Mouse (Mus musculus) gastrocnemius, postnatal 25 days (tissue): ENCODE results near the gene Rasa2. TPM values are rescaled to one million over a fixed set of nuclear protein-coding genes. Genes with fewer than 3 reads are reported as not detected.
A peak's percentile ranks its signal among the peaks of the same experiment; 100 is the strongest.
"Not testable (repeated sequence)": the region's sequence is repeated elsewhere in the genome, so short reads cannot be mapped to it uniquely, and the experiment has no call there.

Source experiments
- DNase-seq: peaks from one replicate; pipeline ENCODE4 v3.0.0; 2022
- long read RNA-seq, 2 experiments: library from polyadenylated mRNA; stranded (forward); transcript quantifications; one replicate each; pipeline ENCODE4 v2.0.0; 2021
- total RNA-seq, 2 experiments: library from RNA; stranded (reverse); gene quantifications; 1 replicate in 1 of 2; 2 replicates in 1 of 2; pipeline ENCODE4 v1.2.3; 2021

Rasa2 gene
- total RNA-seq: 1 to 10 TPM; 2.2 to 3.7 TPM
- long read RNA-seq, experiment 1: 0 reads
- long read RNA-seq, experiment 2: 0 reads

DNA sequence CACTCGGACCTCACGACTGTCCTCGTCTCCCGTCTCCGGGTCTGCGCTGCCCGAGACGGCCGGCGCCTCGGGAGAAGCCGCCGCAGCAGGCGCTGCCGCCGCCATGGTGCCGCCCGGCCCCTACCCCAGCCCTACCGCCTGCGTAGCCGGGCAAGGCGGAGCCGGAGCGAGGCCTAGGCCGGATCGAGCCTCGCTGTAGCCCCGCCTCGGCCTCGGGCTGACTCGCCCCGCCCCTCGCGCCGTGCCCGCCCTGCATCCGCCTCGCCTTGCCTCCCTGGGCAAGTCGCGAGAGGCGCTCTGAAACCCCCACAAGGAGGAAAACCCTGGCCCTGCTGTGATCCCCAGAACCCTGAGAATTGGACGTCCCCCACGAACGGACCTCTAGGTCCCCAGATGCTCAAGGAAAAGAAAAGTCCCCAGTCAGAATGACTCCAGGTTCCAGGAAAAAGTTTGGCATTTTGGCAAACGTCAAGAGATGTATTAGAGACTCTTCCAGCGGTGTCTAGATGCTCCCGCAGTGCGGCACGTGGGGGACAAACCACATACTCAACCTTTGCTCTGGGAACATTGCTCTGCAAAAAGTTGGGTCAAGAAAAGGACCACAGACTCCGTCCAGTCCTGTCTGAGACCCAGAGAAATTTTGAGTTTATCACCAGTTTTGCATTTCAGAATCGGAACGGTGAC, at the start of gene Rasa2:
Gene Rasa2 (minus strand): TSS at position 229 of the 684 bp plus-strand sequence.
- peak; percentile 93 for DNase-seq

DNA sequence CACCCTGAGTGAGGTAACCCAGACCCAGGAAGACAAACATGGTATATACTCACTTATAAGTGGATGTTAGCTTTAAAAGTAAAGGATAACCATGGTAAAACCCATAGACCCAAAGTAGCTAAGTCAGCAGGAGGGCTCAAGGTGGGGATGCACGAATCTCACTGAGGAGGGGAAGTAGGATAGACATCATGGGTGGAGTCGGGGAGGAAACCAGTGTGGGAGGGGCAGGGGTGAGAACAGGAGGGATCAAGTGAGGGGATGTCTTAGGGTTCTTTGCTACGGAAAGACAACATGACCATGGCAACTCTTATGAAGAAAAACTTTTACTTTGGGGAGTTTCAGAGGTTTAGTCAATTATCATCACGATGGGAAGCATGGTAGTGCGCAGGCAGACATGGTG, 47.2 kb upstream of the Rasa2 start:
- no peak for DNase-seq

DNA sequence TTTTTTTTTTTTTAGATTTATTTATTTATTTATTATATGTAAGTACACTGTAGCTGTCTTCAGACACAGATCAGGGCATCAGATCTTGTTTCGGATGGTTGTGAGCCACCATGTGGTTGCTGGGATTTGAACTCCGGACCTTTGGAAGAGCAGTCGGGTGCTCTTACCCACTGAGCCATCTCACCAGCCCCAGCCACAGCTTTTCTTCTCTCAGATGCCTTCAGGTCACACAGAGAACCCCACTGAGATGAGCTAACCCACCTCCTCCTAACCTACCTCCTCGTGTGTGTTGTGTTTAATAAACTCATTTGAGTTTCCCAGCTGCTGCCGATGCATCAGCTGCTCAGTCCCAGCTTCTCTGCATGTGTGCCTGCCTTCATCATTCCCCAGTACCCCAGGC, 46.3 kb upstream of the Rasa2 start:
- DNase-seq: not testable (repeated sequence)

DNA sequence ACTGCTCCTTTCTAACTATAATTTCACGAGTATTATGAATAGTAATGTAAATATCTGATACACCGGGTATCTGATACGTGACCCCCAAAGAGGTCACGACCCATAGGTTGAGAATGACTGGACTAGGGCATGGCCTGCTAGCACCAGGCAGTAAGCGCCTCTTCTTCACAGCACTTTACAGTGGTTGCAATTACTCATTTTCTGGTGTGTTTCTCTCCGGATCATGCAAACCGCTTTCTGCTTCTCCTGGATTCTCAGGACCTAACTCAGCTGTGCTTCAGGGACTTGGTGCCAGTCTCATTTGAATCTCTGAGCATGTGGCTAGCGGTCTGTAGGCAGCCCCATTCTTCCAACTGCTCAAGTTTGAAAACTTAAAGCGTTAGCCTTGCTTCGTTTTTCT, 45.3 kb upstream of the Rasa2 start:
- DNase-seq: no peak

DNA sequence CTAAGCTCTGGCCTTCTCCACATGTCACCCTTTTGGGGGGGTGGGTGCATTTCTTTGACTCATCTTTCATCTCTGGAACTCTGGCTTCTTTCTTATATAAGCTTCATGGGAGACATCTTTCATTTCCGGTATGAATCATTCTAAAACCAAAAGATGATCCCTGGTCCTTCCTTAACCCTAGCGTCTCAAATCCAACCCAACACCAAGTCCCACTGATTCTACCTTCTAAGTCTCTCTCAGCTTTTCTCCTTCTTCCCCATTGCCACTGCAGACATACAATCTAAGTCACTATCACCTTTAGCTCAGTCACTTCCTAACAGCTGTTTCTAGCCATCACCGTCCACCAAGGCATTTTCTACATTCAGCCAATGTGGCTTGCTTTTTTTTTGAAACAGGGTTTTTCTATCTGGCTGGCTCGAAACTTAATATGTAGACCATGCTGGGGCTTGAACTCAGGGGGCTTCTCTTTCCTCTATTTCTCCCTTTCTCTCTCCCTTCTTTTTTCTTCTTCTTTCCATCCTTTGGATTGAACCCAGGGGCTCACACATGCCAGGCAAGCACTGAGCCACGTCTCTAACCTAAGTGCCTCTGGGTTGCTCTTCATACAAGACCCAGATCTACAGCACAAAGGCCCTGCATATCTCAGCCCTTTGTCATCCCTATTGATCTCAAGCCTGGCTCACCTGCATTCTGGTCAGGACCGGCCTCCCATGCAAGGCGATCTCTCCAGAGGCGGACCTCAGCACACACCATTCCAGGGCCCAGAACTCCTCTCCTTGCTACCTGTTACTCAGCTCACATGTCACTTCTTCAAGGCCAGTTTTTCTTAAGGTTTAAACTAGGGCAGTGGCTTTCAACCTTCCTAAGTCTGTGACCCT, 44.6 kb upstream of the Rasa2 start:
- DNase-seq: no peak

DNA sequence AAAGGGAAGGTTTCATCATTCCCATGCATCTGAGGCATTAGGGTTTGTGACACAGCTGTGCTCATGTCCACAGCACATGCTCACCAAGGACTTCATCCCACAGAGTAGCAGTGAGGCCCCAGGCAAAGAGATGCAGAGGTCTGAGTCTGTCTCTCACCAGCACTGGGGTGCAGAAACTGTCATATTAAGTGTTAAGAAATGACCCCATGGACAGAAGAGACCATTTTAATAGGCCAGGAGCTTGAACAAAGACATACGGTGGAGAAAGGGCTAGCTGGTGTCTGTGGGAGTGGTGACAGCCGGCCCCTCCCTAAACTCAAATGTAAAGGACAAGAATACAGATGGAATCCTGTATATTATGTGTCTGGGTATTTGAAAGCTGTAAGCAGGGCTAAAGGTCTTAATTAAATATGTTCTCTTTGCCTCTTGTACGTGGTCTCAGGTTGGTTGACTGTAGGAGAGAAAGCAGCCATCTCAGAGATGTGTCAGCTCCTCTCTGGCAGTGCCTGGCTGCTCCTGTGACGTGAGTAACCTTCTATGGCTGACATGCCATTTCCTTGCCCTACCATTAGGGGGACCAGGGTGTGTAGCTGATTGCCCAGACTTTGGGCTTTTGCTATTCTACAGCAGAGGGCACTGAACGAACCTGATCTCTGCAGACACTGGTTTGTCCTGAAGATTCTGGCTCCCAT, 43.8 kb upstream of the Rasa2 start:
- DNase-seq: peak; percentile 39

DNA sequence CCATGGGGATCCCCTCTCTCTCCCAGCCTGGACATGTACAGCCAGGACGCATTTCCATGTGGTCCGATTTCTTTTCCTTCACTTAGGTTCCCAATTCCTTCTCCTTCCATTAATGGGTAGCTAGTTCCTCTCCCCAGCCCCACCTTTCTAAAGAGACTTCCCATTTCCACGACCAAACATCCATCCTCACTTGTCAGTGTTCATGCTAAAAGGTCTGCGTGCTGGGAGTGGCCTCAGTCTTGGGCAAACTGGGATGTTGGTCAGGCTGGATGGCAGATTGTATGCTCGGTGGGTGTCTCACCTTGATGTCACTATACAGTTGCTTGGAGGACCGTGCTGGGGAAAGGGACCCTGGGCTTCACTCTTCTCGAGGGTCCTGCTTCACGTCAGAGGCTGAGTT, 42.9 kb upstream of the Rasa2 start:
- no peak for DNase-seq

DNA sequence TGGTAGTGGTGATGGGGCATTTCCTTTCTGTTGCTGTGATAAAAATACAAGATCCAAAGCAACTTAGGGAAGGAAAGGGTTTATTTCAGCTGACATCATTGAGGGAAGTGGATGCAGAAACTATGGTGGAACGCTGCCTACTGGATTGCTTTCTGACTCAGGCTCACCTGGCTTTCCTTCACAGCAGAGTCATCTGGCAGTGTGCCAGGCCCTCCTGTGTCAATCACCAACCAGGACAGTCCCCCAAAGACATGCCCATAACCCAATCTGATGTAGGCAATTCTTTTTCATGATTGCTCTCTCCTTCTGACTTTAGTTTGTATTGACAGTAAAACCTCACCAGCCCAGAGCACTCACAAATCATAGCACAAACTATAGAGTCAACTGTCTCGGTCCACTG, 41.0 kb upstream of the Rasa2 start:
- no peak for DNase-seq

DNA sequence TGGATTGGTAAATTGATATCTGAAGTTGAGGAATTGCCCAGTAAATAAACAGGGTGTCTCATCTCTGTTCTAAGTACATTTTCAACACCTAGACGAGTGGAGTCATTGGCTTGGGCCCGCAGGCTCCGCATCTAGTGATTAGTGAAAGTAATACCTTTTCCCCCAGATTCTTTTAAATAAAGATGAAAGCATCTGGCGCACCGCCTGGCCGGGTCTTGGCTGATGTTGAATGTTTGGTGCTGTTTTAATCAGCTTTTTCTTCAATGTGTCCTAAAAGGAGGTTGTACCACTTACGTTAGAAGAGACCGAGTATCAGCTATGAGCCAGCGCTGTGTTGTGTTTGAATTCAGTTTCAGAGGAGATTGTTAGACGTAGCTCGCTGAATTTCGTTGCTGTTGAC, 39.8 kb upstream of the Rasa2 start:
- DNase-seq: no peak

DNA sequence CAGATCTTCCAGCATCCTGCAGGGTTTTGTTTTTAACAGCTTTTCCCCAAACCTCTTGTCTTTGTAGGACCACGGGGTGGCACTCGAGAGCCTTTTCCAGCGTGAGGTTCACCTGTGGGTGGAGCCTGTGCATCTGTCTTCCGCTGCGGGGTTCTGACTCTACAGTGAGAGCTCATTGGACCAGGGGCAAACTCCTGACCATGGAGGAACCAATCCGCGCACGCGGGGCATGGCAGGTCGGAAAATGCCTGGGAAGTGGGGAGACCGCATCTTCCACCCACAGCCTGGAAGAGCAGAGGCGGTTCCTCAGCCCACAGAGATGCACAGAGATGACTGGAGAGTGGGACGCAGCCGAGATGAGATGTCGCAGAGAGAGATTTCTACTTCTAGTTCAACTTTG, 38.5 kb upstream of the Rasa2 start:
- peak; percentile 91 for DNase-seq

DNA sequence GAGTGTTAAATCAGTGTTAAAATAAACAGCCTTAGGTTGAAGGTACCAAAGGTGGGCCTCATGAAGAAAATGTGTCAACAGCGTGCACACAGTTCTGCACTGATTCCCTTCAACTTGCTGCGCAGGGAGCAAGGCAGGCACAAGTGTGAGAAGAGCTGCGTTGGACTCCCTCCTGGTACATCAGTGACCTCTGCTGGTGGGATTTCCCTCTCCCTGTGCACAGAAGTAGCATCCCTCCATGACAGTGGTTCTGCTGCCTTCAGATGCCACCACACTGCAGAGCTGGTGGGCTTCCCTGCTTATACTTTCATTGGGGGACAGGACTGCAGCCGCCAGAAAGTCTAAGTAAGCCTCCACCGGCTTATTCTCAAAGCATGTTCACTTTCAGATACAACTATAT, 37.2 kb upstream of the Rasa2 start:
- DNase-seq: no peak

DNA sequence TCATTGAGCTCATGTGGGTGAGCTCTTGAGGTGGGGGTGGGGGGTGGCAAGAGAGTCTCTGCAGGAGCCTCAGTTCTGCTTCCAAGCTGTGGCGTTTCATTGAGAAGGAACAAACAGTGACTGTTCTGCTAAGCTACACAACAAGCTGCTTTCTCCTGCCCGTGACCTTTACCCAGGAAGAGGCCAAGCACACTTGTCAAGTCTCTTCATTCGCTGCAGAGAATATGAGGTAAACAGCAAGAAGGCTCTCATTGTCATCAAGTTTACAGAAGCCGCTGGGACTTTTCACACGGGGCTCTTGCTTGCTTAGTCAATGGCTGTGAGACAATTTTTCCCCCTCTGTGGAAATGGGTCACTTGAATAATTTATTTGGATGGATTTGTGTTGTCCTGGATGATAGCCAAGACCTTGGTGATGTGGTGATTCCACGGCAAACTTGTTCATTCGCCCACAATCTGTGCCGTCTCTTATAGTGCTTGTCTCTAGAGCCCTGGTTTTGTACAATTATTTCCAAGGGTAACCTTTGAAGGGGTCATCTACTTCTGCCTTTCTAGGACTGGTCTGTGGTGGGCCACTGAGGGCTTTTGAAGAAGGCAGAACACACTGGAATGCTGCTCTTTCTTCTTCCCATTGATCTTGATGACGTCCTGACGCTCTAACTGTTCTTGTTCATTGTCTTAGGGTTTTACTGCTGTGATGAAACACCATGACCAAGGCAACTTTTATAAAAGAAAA, 29.3 kb upstream of the Rasa2 start:
- no peak for DNase-seq

DNA sequence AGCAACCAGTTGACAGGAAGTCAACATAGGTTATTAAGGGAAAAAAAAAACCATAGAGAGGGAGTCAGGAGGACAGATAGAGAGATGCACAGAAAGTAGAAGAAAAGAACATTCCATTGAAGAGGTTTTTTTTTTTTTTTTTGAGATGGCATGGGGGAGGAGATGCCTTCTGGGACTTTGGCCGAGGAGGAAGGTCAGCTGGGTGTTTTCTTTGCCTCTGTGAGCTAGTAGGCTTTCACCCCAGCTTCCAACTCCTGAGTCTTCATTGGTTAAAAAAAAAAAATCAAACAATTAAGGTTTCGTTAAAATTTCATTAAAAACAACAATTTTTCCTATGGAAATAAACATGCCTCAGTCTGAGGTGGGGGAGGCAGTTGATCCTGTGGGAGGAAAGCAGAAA, 28.4 kb upstream of the Rasa2 start:
- no peak for DNase-seq

DNA sequence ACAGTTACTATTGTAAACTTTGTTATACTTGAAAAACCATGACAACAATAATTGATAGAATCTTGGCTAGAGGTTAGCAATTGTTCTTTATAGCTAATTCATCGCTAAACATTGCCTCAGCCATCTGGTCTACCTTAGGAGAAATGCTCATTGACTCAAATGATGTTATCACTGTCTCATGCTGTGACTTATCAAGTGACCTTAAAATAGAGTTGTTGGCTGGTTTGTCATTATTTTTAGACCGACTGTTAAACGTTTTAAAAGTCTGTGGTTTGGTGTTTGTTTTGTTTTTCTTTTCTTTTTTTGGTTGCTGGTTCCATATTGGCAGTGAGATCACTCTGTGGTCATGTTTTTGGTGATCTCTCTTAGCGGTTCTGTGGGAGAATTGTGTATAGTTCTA, 22.1 kb upstream of the Rasa2 start:
- no peak for DNase-seq

DNA sequence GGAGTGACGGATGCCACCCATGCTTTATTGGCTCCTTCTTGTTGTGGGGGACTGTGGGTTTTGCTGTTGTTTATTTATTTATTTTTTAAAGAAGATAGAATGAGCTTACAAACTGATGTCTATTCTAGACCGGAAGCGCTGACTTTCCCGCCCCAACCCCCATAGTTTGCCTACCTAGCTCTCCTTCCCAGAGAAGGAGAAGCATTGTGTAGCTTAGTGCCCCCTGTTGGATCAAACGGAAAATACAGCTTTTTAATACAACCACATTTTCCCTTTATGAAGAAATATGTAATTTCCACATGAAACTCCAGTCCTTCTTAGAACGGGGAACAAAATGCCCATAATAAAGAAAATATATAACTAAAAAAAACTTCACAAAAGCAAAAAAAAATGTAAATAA, 21.3 kb upstream of the Rasa2 start:
- no peak for DNase-seq

DNA sequence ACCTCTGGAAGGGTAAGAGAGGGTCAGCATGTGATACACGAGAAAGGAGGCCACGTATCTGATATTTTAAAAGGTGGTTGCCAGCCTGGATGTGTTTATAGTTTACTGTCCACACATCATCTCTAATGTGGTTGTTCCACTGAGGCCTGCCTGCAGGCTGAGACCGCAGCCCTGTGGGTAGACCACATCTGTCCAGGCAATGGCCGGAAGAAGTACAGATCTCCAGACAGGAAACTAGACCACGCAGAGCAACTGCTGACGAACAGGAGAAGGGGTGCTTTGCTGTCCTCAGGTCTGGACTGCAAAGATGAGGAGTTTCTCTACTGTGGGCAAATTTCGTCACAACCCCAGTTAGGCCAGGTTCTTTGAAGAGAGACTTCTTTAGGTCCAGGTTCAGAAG, 19.4 kb upstream of the Rasa2 start:
- DNase-seq: no peak

DNA sequence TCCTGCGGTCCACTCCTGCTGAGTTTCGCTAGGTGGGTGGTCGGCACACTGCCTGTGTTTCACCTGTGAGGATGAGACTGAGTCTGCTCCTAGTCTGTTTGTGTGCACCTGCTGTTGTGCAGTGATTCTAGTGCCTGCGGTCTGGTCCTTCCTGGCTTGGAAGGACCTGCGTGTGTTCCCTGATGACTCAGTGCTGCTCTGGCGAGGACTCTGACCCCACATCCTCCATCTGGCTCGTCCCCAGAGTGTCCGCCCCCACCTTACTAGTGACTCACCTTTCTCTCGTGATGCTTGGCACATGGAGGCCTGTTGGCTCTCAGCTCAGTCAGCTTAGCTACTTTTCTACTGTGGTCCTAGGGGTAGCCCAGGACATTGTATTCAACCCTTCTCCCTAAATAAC, 18.5 kb upstream of the Rasa2 start:
- DNase-seq: no peak

DNA sequence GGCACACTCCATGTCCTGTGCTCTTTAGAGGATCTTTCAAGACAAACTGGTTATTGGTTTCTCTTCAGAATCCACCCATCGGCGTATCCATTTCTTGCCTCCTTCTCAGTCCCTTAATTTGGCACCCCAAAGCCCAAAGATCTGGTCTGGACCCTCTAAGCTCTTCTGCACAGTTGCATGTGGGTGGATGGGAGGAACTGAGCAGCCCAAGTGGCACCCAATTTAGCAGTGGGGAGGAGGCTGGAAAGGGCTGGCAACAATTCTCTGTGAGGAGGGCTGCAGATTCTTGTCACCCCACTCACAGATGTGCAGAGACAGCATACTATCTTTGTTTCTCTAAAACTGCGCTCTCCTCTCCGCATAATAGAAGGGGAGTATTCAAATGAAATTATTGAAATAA, 17.9 kb upstream of the Rasa2 start:
- DNase-seq: no peak

DNA sequence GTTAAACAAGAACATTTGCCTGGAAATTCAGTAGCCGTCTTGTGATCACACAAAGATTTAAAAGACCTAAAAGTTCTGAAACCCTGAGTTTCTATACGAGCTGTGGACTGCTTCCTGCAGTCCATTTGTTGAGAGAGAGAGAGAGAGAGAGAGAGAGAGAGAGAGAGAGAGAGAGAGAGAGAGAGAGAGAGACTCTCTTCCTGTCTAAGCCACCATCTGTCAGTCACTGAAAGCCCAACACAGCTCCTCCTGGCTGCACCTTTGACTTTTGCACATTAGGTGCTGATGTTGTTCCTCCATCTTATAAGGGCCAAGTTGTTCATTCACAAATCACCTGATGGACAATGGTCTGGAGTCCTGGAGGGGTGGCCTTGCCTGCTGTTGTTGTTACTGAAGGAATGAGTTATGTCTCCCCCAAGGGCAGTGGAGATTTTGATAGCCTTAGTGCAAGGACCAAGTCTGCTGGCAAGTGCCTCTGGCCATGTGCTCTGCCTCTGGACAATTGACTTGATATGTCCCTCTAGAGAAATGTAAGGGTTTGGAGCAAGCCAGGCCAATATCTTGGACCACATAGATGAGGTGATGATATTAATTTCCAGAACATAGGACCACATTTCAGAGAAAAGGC, 15.4 kb upstream of the Rasa2 start:
- no peak for DNase-seq

DNA sequence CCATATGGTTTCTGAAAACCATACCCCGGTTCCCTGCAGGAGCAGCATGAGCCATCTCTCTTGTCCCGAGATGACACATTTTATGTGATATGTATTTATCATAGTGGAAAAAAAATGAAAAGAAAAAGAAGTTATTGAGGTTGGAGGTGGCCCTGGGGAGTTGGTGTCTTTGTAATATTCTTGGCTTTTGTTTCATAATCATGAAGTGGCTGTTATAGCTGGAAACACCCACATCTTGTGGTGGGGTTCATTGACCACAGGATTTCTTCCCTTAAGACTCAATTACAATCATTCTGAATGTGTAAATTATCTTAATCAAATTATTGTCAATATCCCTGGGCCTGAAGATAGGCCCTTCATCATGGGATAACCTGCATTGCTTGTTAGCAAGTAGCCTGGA, 13.4 kb upstream of the Rasa2 start:
- no peak for DNase-seq

DNA sequence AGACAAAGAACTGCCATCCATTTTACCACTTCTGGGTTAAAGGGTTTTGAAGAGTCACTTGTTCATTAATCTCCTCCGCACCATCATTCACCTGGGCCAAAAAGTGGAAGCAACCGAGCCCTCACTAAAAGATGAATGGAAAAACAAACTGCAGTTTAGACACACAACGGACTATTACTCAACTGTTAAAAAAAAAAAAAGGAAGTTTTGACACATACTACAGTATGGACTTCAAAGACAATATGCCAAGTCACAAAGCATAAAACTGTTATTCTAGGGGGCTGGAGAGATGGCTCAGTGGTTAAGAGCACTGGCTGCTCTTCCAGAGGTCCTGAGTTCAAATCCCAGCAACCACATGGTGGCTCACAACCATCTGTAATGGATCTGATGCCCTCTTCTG, 12.6 kb upstream of the Rasa2 start:
- not testable (repeated sequence) for DNase-seq

DNA sequence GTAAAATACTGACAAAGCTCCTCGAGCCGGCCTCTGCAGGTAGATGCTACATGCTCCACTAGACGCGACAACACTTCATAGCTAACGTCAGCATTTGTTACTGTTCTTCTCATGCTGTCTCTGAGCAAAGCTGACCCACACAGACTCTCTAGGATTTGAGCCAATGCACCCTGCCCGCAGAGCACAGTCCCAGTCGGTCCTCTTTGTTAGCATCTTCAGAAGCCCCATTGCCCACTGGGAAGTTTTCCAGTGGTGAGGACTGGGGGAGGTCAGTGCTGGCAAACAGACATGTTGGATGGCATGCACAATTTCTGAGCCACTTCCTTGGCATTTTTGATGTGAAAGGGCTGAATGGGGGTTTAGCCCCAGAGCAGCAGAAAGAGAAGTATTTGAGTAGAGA, 8.0 kb upstream of the Rasa2 start:
- no peak for DNase-seq
